Mouse (Mus musculus) limb, embryonic 11.5 days (tissue): Measurements from ENCODE around the gene Parvb. TPM values are rescaled to one million over a fixed set of nuclear protein-coding genes. Genes with fewer than 3 reads are reported as not detected.

ENCODE experiments used
- ATAC-seq: fragments of 200-750 bp; cut with Nextera tagmentation; 2 replicates; pipeline ENCODE4 v1.8.0; 2017; ENCODE audit warnings: low read depth; ENCODE audit not compliant: insufficient number of reproducible peaks, low FRiP score, low TSS enrichment
- DNase-seq: peaks from one replicate; pipeline ENCODE4 v3.0.0-alpha.2; 2015; ENCODE audit warnings: low spot score
- H3K27ac ChIP-seq: fragments of 300-500 bp; sonication (generic); replicated peaks from 2 replicates; pipeline ENCODE4 v1.5.1; 2014; ENCODE audit warnings: low read depth, mild to moderate bottlenecking, low read length
- H3K27me3 ChIP-seq: fragments of 300-500 bp; sonication (generic); 2 replicates; pipeline ENCODE4 v1.6.1; 2014; ENCODE audit warnings: mild to moderate bottlenecking, low read length, mixed read lengths; ENCODE audit not compliant: control insufficient read depth, insufficient read depth
- H3K36me3 ChIP-seq: fragments of 300-500 bp; sonication (generic); 2 replicates; pipeline ENCODE4 v1.6.1; 2014; ENCODE audit warnings: mild to moderate bottlenecking, low read length, moderate library complexity, mixed read lengths; ENCODE audit not compliant: control insufficient read depth, insufficient read depth
- H3K4me1 ChIP-seq: fragments of 300-500 bp; sonication (generic); 2 replicates; pipeline ENCODE4 v1.6.1; 2014; ENCODE audit warnings: low read length, mixed read lengths; ENCODE audit not compliant: control insufficient read depth, insufficient read depth
- H3K4me2 ChIP-seq: fragments of 300-500 bp; sonication (generic); 2 replicates; pipeline ENCODE4 v1.6.1; 2014; ENCODE audit warnings: low read depth, mild to moderate bottlenecking, moderate library complexity; ENCODE audit not compliant: severe bottlenecking
- H3K4me3 ChIP-seq: fragments of 300-500 bp; sonication (generic); 2 replicates; pipeline ENCODE4 v1.5.1; 2014; ENCODE audit warnings: low read depth, low read length
- H3K9ac ChIP-seq: fragments of 300-500 bp; sonication (generic); 2 replicates; pipeline ENCODE4 v1.6.1; 2014; ENCODE audit warnings: mild to moderate bottlenecking, low read length
- H3K9me3 ChIP-seq: fragments of 300-500 bp; sonication (generic); 2 replicates; pipeline ENCODE4 v1.6.1; 2016; ENCODE audit warnings: low read length; ENCODE audit not compliant: control insufficient read depth
- WGBS: fragments of 180-500 bp; shearing (Covaris S2); extraction: QIAGEN DNeasy Blood & Tissue Kit; methylation state at CpG from one replicate; pipeline ENCODE4 v1.1.7; 2014; 5-methylcytosine and 5-hydroxymethylcytosine counted together
- polyA plus RNA-seq: library from polyadenylated mRNA; unstranded; fragments of >200 nt; fragmentation: Nextera tagmentation; extraction: Ambion mirVana; gene quantifications from 2 replicates; pipeline ENCODE4 v1.2.1, GENCODE M21; 2014

Parvb gene
- polyA plus RNA-seq, 1 experiment from 2014 or later, result 9.4 TPM

GRCm38 (mm10) chr15:84305333-84305732, 73.5 kb downstream of the Parvb start:
- WGBS, result 86% methylated on average over 10 of the region's 10 CpGs
- no peak for ATAC-seq
- H3K27me3 ChIP-seq, result 0 out of 2 replicates have a peak, but pooled peaks cover 2% of the 10 kb centered on the region
- H3K4me3 ChIP-seq, result no peak overlapping the region
- no peaks in the 10 kb centered on the region for H3K36me3 ChIP-seq
- no peaks in the 10 kb centered on the region for H3K9me3 ChIP-seq
- no peak for DNase-seq
- H3K27ac ChIP-seq, result no peak overlapping the region
- H3K4me1 ChIP-seq, result peaks cover 27% of the 10 kb centered on the region
- no peak overlapping the region for H3K9ac ChIP-seq
- no peak overlapping the region for H3K4me2 ChIP-seq

- Histone ChIP-seq H3K27ac (no peak overlapping the region), H3K27me3 (no peaks in the 10 kb centered on the region), H3K9me3 (no peaks in the 10 kb centered on the region), H3K36me3 (no peaks in the 10 kb centered on the region), H3K9ac (no peak overlapping the region), H3K4me1 (peaks cover 28% of the 10 kb centered on the region), H3K4me3 (no peak overlapping the region), H3K4me2 (no peak overlapping the region)
- no peak for DNase-seq
- no peak for ATAC-seq
- WGBS, result 74% methylated on average over 11 of the region's 11 CpGs
These were observed 78.4 kb downstream of the Parvb start for GRCm38 (mm10) chr15:84310271-84310670.

DNA sequence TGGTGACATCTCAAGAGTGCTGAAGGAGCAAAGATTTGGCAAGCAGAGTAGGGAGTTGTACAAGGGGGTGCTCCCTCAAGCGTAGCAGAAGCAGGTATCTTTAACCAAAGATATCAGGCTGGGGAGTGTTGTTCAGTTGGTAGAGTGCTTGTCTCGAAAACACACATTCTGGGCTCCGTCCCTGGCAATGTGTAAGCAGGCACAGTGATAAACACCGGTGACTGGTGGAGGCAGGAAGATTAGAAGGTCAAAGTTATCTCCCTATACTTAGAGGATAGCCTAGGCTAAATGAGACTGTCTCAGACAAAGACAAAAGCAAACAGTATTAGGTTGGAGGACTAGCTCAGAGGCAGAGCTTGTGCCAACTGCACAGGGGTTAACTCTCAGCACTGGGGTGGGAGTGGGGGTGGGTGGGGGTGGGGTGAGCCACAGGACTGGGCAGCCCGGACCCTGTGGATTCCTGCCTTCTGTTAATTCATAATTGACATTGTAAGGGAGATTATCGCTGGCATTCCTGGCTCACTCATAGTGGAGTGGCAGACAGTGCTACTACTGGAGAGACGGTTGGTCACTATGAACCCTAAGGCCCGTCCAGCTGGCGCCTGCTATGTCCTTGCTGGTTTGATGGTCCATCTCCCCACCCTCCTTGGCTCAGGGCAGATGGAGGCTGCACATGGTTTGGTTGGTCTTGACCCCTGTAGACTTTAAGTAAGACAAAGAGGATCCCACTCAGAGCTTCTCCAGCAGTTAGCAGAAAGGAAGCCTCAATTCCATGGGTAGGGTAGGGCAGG, 79.6 kb downstream of the Parvb start:
- Histone ChIP-seq H3K4me3 (no peak overlapping the region), H3K27ac (no peak overlapping the region), H3K4me1 (peaks cover 36% of the 10 kb centered on the region), H3K27me3 (no peaks in the 10 kb centered on the region), H3K36me3 (no peaks in the 10 kb centered on the region), H3K4me2 (no peak overlapping the region), H3K9me3 (no peaks in the 10 kb centered on the region), H3K9ac (no peak overlapping the region)
- ATAC-seq (no peak), DNase-seq (no peak)
- 88% methylated on average over 9 of the region's 9 CpGs for WGBS

DNA sequence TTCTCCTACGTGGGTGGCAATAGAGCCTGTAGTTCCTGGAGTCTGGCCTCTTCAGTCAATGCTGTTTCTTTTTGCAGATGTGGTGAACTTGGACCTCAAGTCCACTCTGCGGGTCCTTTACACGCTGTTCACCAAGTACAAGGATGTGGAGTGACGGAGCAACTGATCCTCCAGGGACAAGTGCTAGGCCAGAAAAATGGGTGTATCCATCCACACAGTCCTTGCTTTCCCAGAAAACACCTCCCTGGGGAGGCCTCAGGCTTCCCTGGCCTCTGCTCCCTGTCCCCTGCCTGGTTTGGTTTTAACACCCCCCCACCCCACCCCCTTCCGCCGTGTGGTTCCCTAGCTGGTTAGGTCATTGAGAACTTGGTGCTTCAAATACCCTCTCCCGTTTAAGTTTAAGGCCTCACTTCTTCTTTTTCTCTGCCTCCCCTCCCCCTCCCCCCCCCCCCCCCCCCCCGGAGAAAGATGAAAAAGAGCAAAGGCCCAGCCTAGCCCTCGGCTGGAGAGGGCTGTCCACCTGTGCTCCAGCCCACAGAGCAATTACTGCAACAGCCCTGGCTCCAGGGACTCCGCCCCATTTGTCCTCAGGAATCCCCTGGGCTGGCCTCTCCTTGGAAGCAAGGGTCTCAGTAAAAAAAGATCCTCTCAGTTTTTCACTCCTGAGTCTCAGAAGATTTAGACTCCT, 81.2 kb downstream of the Parvb start:
- 46% methylated on average over 9 of the region's 10 CpGs for WGBS
- H3K9ac ChIP-seq, result no peak overlapping the region
- peaks cover 36% of the 10 kb centered on the region for H3K4me1 ChIP-seq
- no peaks in the 10 kb centered on the region for H3K9me3 ChIP-seq
- no peaks in the 10 kb centered on the region; the same call in 1 of the 2 replicates for H3K36me3 ChIP-seq
- no peak overlapping the region for H3K4me2 ChIP-seq
- no peaks in the 10 kb centered on the region for H3K27me3 ChIP-seq
- H3K27ac ChIP-seq, result no peak overlapping the region; the same call in 1 of the 2 replicates
- no peak for DNase-seq
- ATAC-seq, result no peak; the same call in 1 of the 2 replicates
- no peak overlapping the region for H3K4me3 ChIP-seq

DNA sequence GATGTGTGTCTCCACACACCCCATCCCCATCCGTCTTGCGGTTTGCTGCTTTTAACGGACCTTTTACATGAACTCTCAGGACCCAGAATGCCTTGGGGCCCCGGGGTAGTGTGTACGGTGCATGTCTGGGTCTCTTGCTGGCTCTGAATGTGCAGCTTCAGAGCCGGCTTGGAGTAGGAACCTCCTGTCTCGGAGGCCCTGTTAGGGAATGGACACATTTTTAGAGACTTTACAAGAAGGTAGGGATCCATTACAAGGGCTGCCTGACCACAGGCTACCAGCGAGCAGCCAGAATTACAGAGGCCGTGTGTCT, 81.7 kb downstream of the Parvb start:
- Histone ChIP-seq H3K4me3 (no peak overlapping the region), H3K9ac (no peak overlapping the region), H3K36me3 (no peaks in the 10 kb centered on the region; the same call in 1 of the 2 replicates), H3K4me1 (peaks cover 36% of the 10 kb centered on the region), H3K27me3 (no peaks in the 10 kb centered on the region), H3K4me2 (no peak overlapping the region), H3K27ac (peak overlapping the region; percentile 5; the same call in 1 of the 2 replicates), H3K9me3 (no peaks in the 10 kb centered on the region)
- 21% methylated on average over 9 of the region's 9 CpGs for WGBS
- ATAC-seq, result no peak; the same call in 1 of the 2 replicates
- DNase-seq, result peak; percentile 61

GRCm38 (mm10) chr15:84314420-84315080, 82.7 kb downstream of the Parvb start:
- H3K4me1 ChIP-seq, result peaks cover 36% of the 10 kb centered on the region
- WGBS, result 18% methylated on average over 18 of the region's 18 CpGs

DNA sequence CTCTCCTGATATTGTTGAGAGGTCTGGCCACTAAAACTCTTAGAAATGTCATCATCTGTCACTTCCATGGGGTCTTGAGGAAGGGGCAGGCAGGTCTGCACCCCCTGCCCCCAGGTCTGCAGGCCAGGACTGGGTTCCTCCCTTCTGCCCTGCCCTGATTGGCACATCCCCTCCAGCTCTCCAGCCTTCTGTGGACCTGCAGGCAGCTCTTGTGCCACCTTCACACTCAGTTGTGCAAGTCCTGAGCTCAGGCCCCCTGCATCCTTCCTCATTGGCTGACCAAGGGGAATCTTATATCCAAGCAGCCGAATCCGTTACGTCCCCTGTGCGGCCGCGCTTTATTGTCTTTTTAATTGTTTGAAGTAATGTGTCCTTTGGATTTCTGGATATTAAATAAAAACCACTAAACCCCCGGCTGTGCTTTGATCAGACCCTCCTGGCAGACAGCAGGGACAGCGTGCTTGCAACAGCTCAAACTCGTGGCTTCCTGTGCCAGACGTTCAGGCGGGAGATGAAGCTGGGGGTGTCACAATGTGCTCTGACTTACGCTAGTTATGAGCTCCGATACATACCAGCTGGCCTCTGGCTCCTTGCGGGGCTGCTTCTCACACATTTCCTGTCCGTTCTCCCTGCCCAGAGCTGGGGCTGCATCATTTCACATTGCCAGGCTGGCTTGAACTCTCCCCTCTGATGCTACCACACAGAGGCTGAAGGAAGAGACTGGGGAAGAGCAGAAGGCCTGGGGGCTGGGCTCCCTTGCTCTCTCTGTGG, 83.6 kb downstream of the Parvb start:
- 30% methylated on average over 15 of the region's 15 CpGs for WGBS
- DNase-seq, result peak; percentile 42
- Histone ChIP-seq H3K4me2 (no peak overlapping the region), H3K27me3 (no peaks in the 10 kb centered on the region), H3K27ac (no peak overlapping the region), H3K9ac (no peak overlapping the region), H3K9me3 (no peaks in the 10 kb centered on the region), H3K36me3 (no peaks in the 10 kb centered on the region; the same call in 1 of the 2 replicates), H3K4me1 (peaks cover 39% of the 10 kb centered on the region), H3K4me3 (no peak overlapping the region)
- ATAC-seq, result no peak

More at GRCm38 (mm10) chr15:84314420-84315080, 82.7 kb downstream of the Parvb start:
- Histone ChIP-seq H3K9me3 (no peaks in the 10 kb centered on the region), H3K9ac (no peak overlapping the region), H3K4me3 (no peak overlapping the region), H3K36me3 (no peaks in the 10 kb centered on the region; the same call in 1 of the 2 replicates), H3K27me3 (no peaks in the 10 kb centered on the region), H3K27ac (no peak overlapping the region), H3K4me2 (peak overlapping the region; percentile 12; the same call in 1 of the 2 replicates)
- DNase-seq (no peak), ATAC-seq (no peak)

GRCm38 (mm10) chr15:84319393-84319792, 87.5 kb downstream of the Parvb start:
- H3K27me3 ChIP-seq, result no peaks in the 10 kb centered on the region
- ATAC-seq (no peak), DNase-seq (no peak)
- H3K27ac ChIP-seq, result no peak overlapping the region
- H3K36me3 ChIP-seq, result no peaks in the 10 kb centered on the region; the same call in 1 of the 2 replicates
- no peak overlapping the region for H3K4me2 ChIP-seq
- H3K9me3 ChIP-seq, result no peaks in the 10 kb centered on the region
- peaks cover 20% of the 10 kb centered on the region for H3K4me1 ChIP-seq
- H3K4me3 ChIP-seq, result no peak overlapping the region
- no peak overlapping the region for H3K9ac ChIP-seq
- 88% methylated on average over 4 of the region's 4 CpGs for WGBS
